Comparison of ENCODE assay signal across 9 mouse cellular contexts in genomic region chr6:90618821-90619636, GRCm38 (mm10). TPM values are rescaled to one million over a fixed set of nuclear protein-coding genes. Genes with fewer than 3 reads are reported as not detected.
DNase-seq lines count a peak whose midpoint lies in the region; ATAC-seq and TF ChIP-seq lines count a peak whose summit lies in the region.
"Had no signal": no experiment of that assay in that cellular context is flagged by ENCODE, and none has a peak within 500 bp of the region (broad histone marks: within the 10 kb centered on the region; RNA-seq: fewer than 3 reads in every experiment).

No protein-coding gene starts in this region.

- no peaks in the 10 kb centered on the region for H3K36me3 ChIP-seq in lung, embryonic 15.5 days
- H3K36me3 ChIP-seq: limb, embryonic 12.5 days had no signal

- H3K27me3 ChIP-seq in lung, embryonic 15.5 days, result no peaks in the 10 kb centered on the region
- H3K27me3 ChIP-seq: limb, embryonic 12.5 days had no signal

- peak overlapping the region; percentile 65 for H3K4me3 ChIP-seq in gastrocnemius, adult 2 months
- no peak overlapping the region for H3K4me3 ChIP-seq in lung, embryonic 15.5 days
- H3K4me3 ChIP-seq: limb, embryonic 12.5 days had no signal

- peak overlapping the region; percentile 92 for H3K27ac ChIP-seq in gastrocnemius, adult 2 months
- H3K27ac ChIP-seq in lung, embryonic 15.5 days, result no peak overlapping the region
- H3K27ac ChIP-seq: limb, embryonic 12.5 days had no signal

- H3K4me1 ChIP-seq in lung, embryonic 15.5 days, result peaks cover 40% of the 10 kb centered on the region

- H3K9me3 ChIP-seq in lung, embryonic 15.5 days, result no peaks in the 10 kb centered on the region
- H3K9me3 ChIP-seq: limb, embryonic 12.5 days had no signal

- intact Hi-C loops in gastrocnemius, adult 2 months (cut with DNase I), result no loop called here
- intact Hi-C loops in gastrocnemius, postnatal 36 days (cut with DNase I), result no loop called here
- intact Hi-C loops in heart, postnatal 14 days (cut with DNase I), result no loop called here

- TF ChIP-seq CTCF in gastrocnemius, adult 2 months (IDR thresholded peaks at IDR 0.05), result no peak

- no peak overlapping the region for H3K4me2 ChIP-seq in lung, embryonic 15.5 days
- H3K4me2 ChIP-seq: limb, embryonic 12.5 days had no signal

- no peak overlapping the region for H3K9ac ChIP-seq in lung, embryonic 15.5 days
- H3K9ac ChIP-seq: limb, embryonic 12.5 days had no signal

- 54% methylated on average over 19 of the region's 19 CpGs for WGBS in lung, embryonic 15.5 days

- ATAC-seq in lung, embryonic 15.5 days (ENCODE audit: borderline replicate concordance, extremely low read depth, low FRiP score, low TSS enrichment), result peak; percentile 28; the same call in 1 of the 2 replicates

- DNase-seq in gastrocnemius, adult 2 months, result peak; percentile 68
- no peak for DNase-seq in gastrocnemius, postnatal 36 days
- DNase-seq in adrenal gland, adult 8-10 months, result peak; percentile 67
- peak; percentile 27 to 52 for DNase-seq in heart, postnatal 14 days
- DNase-seq in neural tube, embryonic 10.5 days (ENCODE audit: extremely low spot score, low spot score), result no peak
- no peak for DNase-seq in embryo, embryonic 10.5 days (ENCODE audit: low spot score)
- DNase-seq in cerebellum, postnatal 14 days, result no peak

RNA-seq across cellular contexts. Expression of gene Slc41a3, which starts 14.5 kb away (rescaled TPM):
- 100 to 1,000 TPM in 1 of 2 experiments, 10 to 100 TPM in 1; 75.0 to 118 TPM for total RNA-seq in gastrocnemius, adult 2 months (2021)
- 10 to 100 TPM; 61.5 to 75.4 TPM for total RNA-seq in gastrocnemius, postnatal 36 days (2021)
- 10 to 100 TPM; 21.5 to 72.6 (median 39.6) TPM for total RNA-seq in adrenal gland, adult 8-10 months (2022)
- total RNA-seq in heart, postnatal 14 days (2021), result 10 to 100 TPM; 45.1 to 46.8 TPM
- 5.2 and 6.3 TPM in 2 replicates for polyA plus RNA-seq in lung, embryonic 15.5 days (2015; fragmentation: Nextera tagmentation; extraction: Ambion mirVana)

Comparison
In these comparisons a context has a peak if more than half of its experiments do, and no peak if none do; other contexts are left out.
1. DNase-seq: peak in gastrocnemius, adult 2 months (single experiment), adrenal gland, adult 8-10 months (single experiment) and heart, postnatal 14 days (2 of 2); none in gastrocnemius, postnatal 36 days (0 of 2), neural tube, embryonic 10.5 days (single experiment), embryo, embryonic 10.5 days (single experiment) and cerebellum, postnatal 14 days (0 of 2).